Mouse (Mus musculus): ENCODE results near the gene Rerg. TPM values are rescaled to one million over a fixed set of nuclear protein-coding genes. Genes with fewer than 3 reads are reported as not detected.
A peak's percentile ranks its signal among the peaks of the same experiment; 100 is the strongest.

The Rerg gene
- polyA plus RNA-seq, 1 experiment from 2014 or later, result 21.1 TPM

DNA sequence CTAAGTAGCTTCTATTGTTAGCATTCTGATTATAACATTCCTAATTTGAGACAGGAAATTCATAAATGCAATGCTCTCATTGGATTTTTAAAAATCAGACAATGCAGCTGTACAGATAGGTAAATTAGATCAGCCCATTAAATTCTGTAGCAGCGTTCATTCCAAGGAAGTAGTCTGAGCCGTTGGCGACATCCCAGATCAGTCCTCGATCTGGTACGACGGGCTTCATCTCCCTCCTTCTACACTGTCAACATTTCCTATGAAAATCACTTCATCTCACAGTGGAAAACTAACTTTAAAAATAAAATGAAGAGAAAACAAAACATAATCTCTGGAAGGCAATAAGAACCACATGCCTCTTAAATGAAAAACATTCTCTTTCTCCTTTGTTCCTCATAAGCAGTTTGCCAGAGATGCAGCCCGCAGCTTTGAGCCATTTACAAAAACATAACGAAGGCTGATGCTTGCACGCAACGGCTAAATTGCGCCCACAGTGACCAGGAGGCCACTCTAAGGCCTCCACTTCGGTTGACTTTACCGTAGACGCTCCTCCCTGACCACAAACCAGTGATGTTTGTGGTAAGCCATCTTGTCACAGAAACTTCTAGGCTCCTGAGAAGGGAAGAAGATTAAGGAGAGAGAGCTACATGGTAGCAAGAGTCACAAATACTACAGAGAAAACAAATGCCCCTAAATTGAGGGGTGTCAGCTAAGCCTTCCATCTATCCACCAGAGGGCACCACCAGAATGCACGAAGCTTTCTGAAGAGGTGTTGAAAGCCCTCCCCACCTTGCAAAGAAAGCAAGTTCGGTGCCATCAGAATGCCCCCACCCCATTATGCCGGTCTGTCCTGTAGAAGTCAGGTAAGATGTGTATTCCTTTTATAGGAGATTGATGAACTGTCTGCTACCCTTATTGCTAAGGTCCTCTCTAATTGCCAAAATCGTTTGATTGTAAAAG lies 71.8 kb downstream of the Rerg start:
- no peak overlapping the region for H3K27ac ChIP-seq
- peaks cover 42% of the 10 kb centered on the region for H3K4me1 ChIP-seq
- WGBS, result 56% methylated on average over 18 of the region's 18 CpGs
- H3K4me2 ChIP-seq, result no peak overlapping the region
- H3K36me3 ChIP-seq, result no peaks in the 10 kb centered on the region
- ATAC-seq (ENCODE audit: borderline replicate concordance, extremely low read depth, low FRiP score, low TSS enrichment), result no peak
- no peak overlapping the region for H3K4me3 ChIP-seq
- no peak overlapping the region for H3K9ac ChIP-seq
- H3K9me3 ChIP-seq, result no peaks in the 10 kb centered on the region
- H3K27me3 ChIP-seq, result no peaks in the 10 kb centered on the region

- 0 out of 2 replicates have a peak, but pooled peaks cover 3% of the 10 kb centered on the region for H3K9me3 ChIP-seq
- H3K4me3 ChIP-seq, result no peak overlapping the region
- H3K4me1 ChIP-seq, result peaks cover 13% of the 10 kb centered on the region
- no peaks in the 10 kb centered on the region for H3K36me3 ChIP-seq
- H3K9ac ChIP-seq, result no peak overlapping the region
- H3K27ac ChIP-seq, result 0 out of 2 replicates have a peak overlapping the region, but pooled peaks have one; percentile 15
- ATAC-seq (ENCODE audit: borderline replicate concordance, extremely low read depth, low FRiP score, low TSS enrichment), result no peak
- H3K27me3 ChIP-seq, result no peaks in the 10 kb centered on the region
- 46% methylated on average over 2 of the region's 2 CpGs for WGBS
- H3K4me2 ChIP-seq, result no peak overlapping the region
These were observed 75.8 kb downstream of the Rerg start for GRCm38 (mm10) chr6:137094475-137094874.

GRCm38 (mm10) chr6:137088469-137088868 lies 81.8 kb downstream of the Rerg start:
- ATAC-seq (ENCODE audit: borderline replicate concordance, extremely low read depth, low FRiP score, low TSS enrichment), result no peak
- Histone ChIP-seq H3K27me3 (no peaks in the 10 kb centered on the region), H3K4me1 (no peaks in the 10 kb centered on the region), H3K9me3 (0 out of 2 replicates have a peak, but pooled peaks cover 3% of the 10 kb centered on the region), H3K36me3 (no peaks in the 10 kb centered on the region), H3K4me2 (no peak overlapping the region), H3K4me3 (no peak overlapping the region), H3K9ac (no peak overlapping the region), H3K27ac (no peak overlapping the region)
- WGBS, result 60% methylated on average over 6 of the region's 6 CpGs

GRCm38 (mm10) chr6:137087956-137088355 lies 82.3 kb downstream of the Rerg start:
- WGBS, result 85% methylated on average over 5 of the region's 5 CpGs
- no peaks in the 10 kb centered on the region for H3K36me3 ChIP-seq
- no peaks in the 10 kb centered on the region for H3K27me3 ChIP-seq
- H3K4me2 ChIP-seq, result no peak overlapping the region
- no peak for ATAC-seq (ENCODE audit: borderline replicate concordance, extremely low read depth, low FRiP score, low TSS enrichment)
- no peak overlapping the region for H3K9ac ChIP-seq
- H3K27ac ChIP-seq, result no peak overlapping the region
- no peaks in the 10 kb centered on the region for H3K4me1 ChIP-seq
- no peak overlapping the region for H3K4me3 ChIP-seq
- 0 out of 2 replicates have a peak, but pooled peaks cover 3% of the 10 kb centered on the region for H3K9me3 ChIP-seq

DNA sequence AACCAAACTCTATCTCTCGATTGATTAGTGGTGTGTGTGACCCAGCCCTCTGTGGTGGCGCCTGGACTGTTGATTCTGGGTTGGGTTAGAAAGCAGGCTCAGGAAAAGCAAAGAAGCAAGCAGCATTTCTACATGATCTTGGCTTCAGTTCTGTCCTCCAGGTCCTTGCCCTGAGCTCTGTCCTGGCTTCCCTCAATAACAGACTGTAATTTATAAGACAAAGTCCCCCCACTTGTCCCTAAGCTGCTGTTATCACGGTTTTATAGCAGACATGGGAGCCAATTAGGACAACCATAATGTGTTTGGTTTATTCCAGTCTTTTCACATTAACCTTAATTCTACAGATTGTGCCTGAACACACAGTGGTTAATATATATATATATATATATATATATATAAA lies 82.8 kb downstream of the Rerg start:
- H3K27ac ChIP-seq, result no peak overlapping the region

GRCm38 (mm10) chr6:137079701-137080100 lies 90.6 kb downstream of the Rerg start:
- Histone ChIP-seq H3K36me3 (no peaks in the 10 kb centered on the region), H3K27me3 (no peaks in the 10 kb centered on the region), H3K4me2 (no peak overlapping the region), H3K4me3 (no peak overlapping the region), H3K4me1 (no peaks in the 10 kb centered on the region), H3K27ac (no peak overlapping the region), H3K9me3 (no peaks in the 10 kb centered on the region), H3K9ac (no peak overlapping the region)
- WGBS, result 66% methylated on average over 6 of the region's 6 CpGs
- ATAC-seq (ENCODE audit: borderline replicate concordance, extremely low read depth, low FRiP score, low TSS enrichment), result no peak

More for the DNA sequence above, 82.8 kb downstream of the Rerg start:
- WGBS, result 72% methylated on average over 3 of the region's 3 CpGs
- H3K27me3 ChIP-seq, result no peaks in the 10 kb centered on the region
- ATAC-seq (ENCODE audit: borderline replicate concordance, extremely low read depth, low FRiP score, low TSS enrichment), result no peak
- 0 out of 2 replicates have a peak, but pooled peaks cover 3% of the 10 kb centered on the region for H3K9me3 ChIP-seq
- H3K9ac ChIP-seq, result no peak overlapping the region
- H3K4me1 ChIP-seq, result no peaks in the 10 kb centered on the region
- no peaks in the 10 kb centered on the region for H3K36me3 ChIP-seq
- H3K4me2 ChIP-seq, result no peak overlapping the region
- no peak overlapping the region for H3K4me3 ChIP-seq

- no peak for ATAC-seq (ENCODE audit: borderline replicate concordance, extremely low read depth, low FRiP score, low TSS enrichment)
- 80% methylated on average over 13 of the region's 13 CpGs for WGBS
- no peaks in the 10 kb centered on the region for H3K36me3 ChIP-seq
- H3K4me3 ChIP-seq, result no peak overlapping the region
- no peak overlapping the region for H3K4me2 ChIP-seq
- no peaks in the 10 kb centered on the region for H3K4me1 ChIP-seq
- H3K27me3 ChIP-seq, result no peaks in the 10 kb centered on the region
- no peak overlapping the region for H3K9ac ChIP-seq
- no peaks in the 10 kb centered on the region for H3K9me3 ChIP-seq
- no peak overlapping the region for H3K27ac ChIP-seq
These were observed 93.6 kb downstream of the Rerg start for GRCm38 (mm10) chr6:137076731-137077130.

GRCm38 (mm10) chr6:137076225-137076624 lies 94.1 kb downstream of the Rerg start:
- Histone ChIP-seq H3K4me1 (no peaks in the 10 kb centered on the region), H3K4me2 (no peak overlapping the region), H3K27me3 (no peaks in the 10 kb centered on the region), H3K4me3 (no peak overlapping the region), H3K36me3 (no peaks in the 10 kb centered on the region), H3K27ac (no peak overlapping the region), H3K9ac (no peak overlapping the region), H3K9me3 (no peaks in the 10 kb centered on the region)
- WGBS, result 59% methylated on average over 6 of the region's 6 CpGs
- ATAC-seq (ENCODE audit: borderline replicate concordance, extremely low read depth, low FRiP score, low TSS enrichment), result no peak

- no peaks in the 10 kb centered on the region for H3K4me1 ChIP-seq
- no peak overlapping the region for H3K4me3 ChIP-seq
- H3K4me2 ChIP-seq, result no peak overlapping the region
- 47% methylated on average over 8 of the region's 8 CpGs for WGBS
- H3K27me3 ChIP-seq, result no peaks in the 10 kb centered on the region
- H3K27ac ChIP-seq, result no peak overlapping the region
- no peaks in the 10 kb centered on the region for H3K36me3 ChIP-seq
- no peak for ATAC-seq (ENCODE audit: borderline replicate concordance, extremely low read depth, low FRiP score, low TSS enrichment)
- no peak overlapping the region for H3K9ac ChIP-seq
- no peaks in the 10 kb centered on the region for H3K9me3 ChIP-seq
These were observed 98.0 kb downstream of the Rerg start for GRCm38 (mm10) chr6:137072256-137072655.

DNA sequence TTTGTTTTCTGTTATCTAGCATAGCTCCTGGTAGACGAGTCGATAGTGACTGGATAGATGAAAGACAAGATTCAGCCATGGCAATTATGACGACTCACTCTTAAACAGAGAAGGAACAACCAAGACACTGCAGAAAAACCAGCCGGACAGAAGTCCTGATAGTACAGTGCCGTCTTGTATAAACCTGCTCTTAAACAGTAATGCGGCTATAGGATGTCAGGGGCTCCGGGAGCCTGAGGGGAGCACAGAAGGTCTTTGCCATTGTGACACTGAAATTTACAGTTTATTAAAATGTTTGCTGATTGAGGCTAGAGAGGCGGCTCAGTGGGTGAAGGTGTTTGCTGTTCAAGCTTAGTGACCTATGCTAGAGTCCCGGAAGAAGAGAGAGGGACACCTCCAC lies 98.8 kb downstream of the Rerg start:
- no peaks in the 10 kb centered on the region for H3K4me1 ChIP-seq
- H3K27me3 ChIP-seq, result no peaks in the 10 kb centered on the region
- no peaks in the 10 kb centered on the region for H3K36me3 ChIP-seq
- ATAC-seq (ENCODE audit: borderline replicate concordance, extremely low read depth, low FRiP score, low TSS enrichment), result no peak
- no peak overlapping the region for H3K4me2 ChIP-seq
- H3K9ac ChIP-seq, result no peak overlapping the region
- H3K4me3 ChIP-seq, result no peak overlapping the region
- H3K27ac ChIP-seq, result no peak overlapping the region
- H3K9me3 ChIP-seq, result no peaks in the 10 kb centered on the region
- 74% methylated on average over 9 of the region's 9 CpGs for WGBS

DNA sequence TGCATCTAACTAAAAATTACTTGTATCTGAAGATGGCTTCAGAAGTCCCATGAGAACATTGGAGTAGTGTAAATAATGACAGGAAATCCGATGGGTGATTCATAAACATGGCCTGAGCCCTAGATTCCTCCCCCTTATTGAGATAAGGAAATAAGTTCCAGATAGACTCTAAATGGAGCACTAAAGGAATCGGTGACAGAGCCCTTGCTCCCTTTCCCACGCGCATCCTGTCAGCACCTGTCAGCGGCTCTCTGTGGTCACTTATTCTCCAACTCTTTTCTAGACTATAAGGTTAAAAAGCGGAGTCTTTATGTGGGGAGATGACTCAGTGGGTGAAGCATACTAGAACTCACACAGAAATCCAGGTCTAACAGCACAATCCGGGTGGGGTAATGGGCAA lies 104.8 kb downstream of the Rerg start:
- H3K9ac ChIP-seq, result no peak overlapping the region
- no peak overlapping the region for H3K4me3 ChIP-seq
- no peaks in the 10 kb centered on the region for H3K27me3 ChIP-seq
- H3K9me3 ChIP-seq, result no peaks in the 10 kb centered on the region
- H3K4me1 ChIP-seq, result no peaks in the 10 kb centered on the region
- WGBS, result 54% methylated on average over 7 of the region's 7 CpGs
- H3K36me3 ChIP-seq, result no peaks in the 10 kb centered on the region
- no peak overlapping the region for H3K4me2 ChIP-seq
- ATAC-seq (ENCODE audit: borderline replicate concordance, extremely low read depth, low FRiP score, low TSS enrichment), result no peak
- H3K27ac ChIP-seq, result no peak overlapping the region

GRCm38 (mm10) chr6:137064786-137065185 lies 105.5 kb downstream of the Rerg start:
- Histone ChIP-seq H3K27ac (no peak overlapping the region), H3K27me3 (no peaks in the 10 kb centered on the region), H3K36me3 (no peaks in the 10 kb centered on the region), H3K4me2 (no peak overlapping the region), H3K9ac (no peak overlapping the region), H3K9me3 (no peaks in the 10 kb centered on the region), H3K4me1 (no peaks in the 10 kb centered on the region), H3K4me3 (no peak overlapping the region)
- no peak for ATAC-seq (ENCODE audit: borderline replicate concordance, extremely low read depth, low FRiP score, low TSS enrichment)
- 84% methylated on average over 14 of the region's 14 CpGs for WGBS
